Mouse (Mus musculus): ENCODE measurements around the gene Ubox5. TPM values are rescaled to one million over a fixed set of nuclear protein-coding genes. Genes with fewer than 3 reads are reported as not detected.
"Not testable (repeated sequence)": the region's sequence is repeated elsewhere in the genome, so short reads cannot be mapped to it uniquely, and the experiment has no call there.

Ubox5 gene
- total and polyA plus RNA-seq, 3 experiments: 3.9 to 5.2 (median 5.0) TPM

GRCm38 (mm10) chr2:130653303-130653702 is 23.5 kb upstream of the Ubox5 start:
- H3K4me1 ChIP-seq (ENCODE audit: control insufficient read depth, insufficient read depth, low read length): no peaks in the 10 kb centered on the region
- H3K4me3 ChIP-seq: no peak overlapping the region
- no peak for DNase-seq
- intact Hi-C loops (cut with DNase I): no loop called here
- no peaks in the 10 kb centered on the region for H3K79me2 ChIP-seq (replicated peaks; ENCODE audit: control insufficient read depth, insufficient read depth, low read length)
- no peak overlapping the region for H3K9ac ChIP-seq (ENCODE audit: low read depth, low read length)
- H3K36me3 ChIP-seq (ENCODE audit: control insufficient read depth, insufficient read depth, low read length): no peaks in the 10 kb centered on the region
- H3K27me3 ChIP-seq (ENCODE audit: control insufficient read depth, insufficient read depth, low read length): no peaks in the 10 kb centered on the region
- TF ChIP-seq POLR2A (IDR thresholded peaks at IDR 0.05; ENCODE audit: insufficient read depth, low read depth, low read length): no peak
- no peak for TF ChIP-seq EP300 (IDR thresholded peaks at IDR 0.05; ENCODE audit: insufficient read depth, low read depth, low read length)
- TF ChIP-seq CTCF (IDR thresholded peaks at IDR 0.05): no peak
- 95% methylated on average over 2 of the region's 2 CpGs for WGBS
- no peak overlapping the region for H3K27ac ChIP-seq

- DNase-seq; H3K4me3 ChIP-seq; H3K27ac ChIP-seq; H3K79me2 ChIP-seq (replicated peaks; ENCODE audit: control insufficient read depth, insufficient read depth, low read length); H3K4me1 ChIP-seq (ENCODE audit: control insufficient read depth, insufficient read depth, low read length); H3K36me3 ChIP-seq (ENCODE audit: control insufficient read depth, insufficient read depth, low read length); H3K27me3 ChIP-seq (ENCODE audit: control insufficient read depth, insufficient read depth, low read length); H3K9ac ChIP-seq (ENCODE audit: low read depth, low read length); intact Hi-C loops (cut with DNase I): not testable (repeated sequence)
- whole genome bisulfite sequencing: 78% methylated on average over 6 of the region's 6 CpGs
- peak; percentile 30; the same call in 1 of the 2 replicates for TF ChIP-seq CTCF (IDR thresholded peaks at IDR 0.05)
These were observed 19.2 kb upstream of the Ubox5 start for GRCm38 (mm10) chr2:130649028-130649427.

- TF ChIP-seq CTCF (IDR thresholded peaks at IDR 0.05) (no peak), POLR2A (IDR thresholded peaks at IDR 0.05; ENCODE audit: insufficient read depth, low read depth, low read length) (no peak), EP300 (IDR thresholded peaks at IDR 0.05; ENCODE audit: insufficient read depth, low read depth, low read length) (no peak)
- H3K27ac ChIP-seq: no peak overlapping the region
- WGBS: 73% methylated on average over 4 of the region's 4 CpGs
These were observed 15.4 kb upstream of the Ubox5 start for GRCm38 (mm10) chr2:130645198-130645597.

GRCm38 (mm10) chr2:130642684-130643369 is 13.0 kb upstream of the Ubox5 start, which contains the start of gene Lzts3:
Lzts3 (minus strand) TSS chr2:130642803.
- Histone ChIP-seq H3K27ac (peak within 1 kb of the TSS; percentile 68), H3K9ac (ENCODE audit: low read depth, low read length) (peak within 1 kb of the TSS; percentile 70), H3K4me3 (peak within 1 kb of the TSS; percentile 74), H3K79me2 (replicated peaks; ENCODE audit: control insufficient read depth, insufficient read depth, low read length) (no peaks in the 10 kb centered on the region), H3K36me3 (ENCODE audit: control insufficient read depth, insufficient read depth, low read length) (no peaks in the 10 kb centered on the region), H3K4me1 (ENCODE audit: control insufficient read depth, insufficient read depth, low read length) (peaks cover 1% of the 10 kb centered on the region), H3K27me3 (ENCODE audit: control insufficient read depth, insufficient read depth, low read length) (no peaks in the 10 kb centered on the region)
- DNase-seq: peak; percentile 94 to 97
- intact Hi-C loops (cut with DNase I): loop anchor here (2.0 kb wide), 1 partner anchor 22 kb away; the partner anchor contains the start of gene Ddrgk1
- TF ChIP-seq EP300 (IDR thresholded peaks at IDR 0.05; ENCODE audit: insufficient read depth, low read depth, low read length) (no peak), CTCF (IDR thresholded peaks at IDR 0.05) (no peak), POLR2A (IDR thresholded peaks at IDR 0.05; ENCODE audit: insufficient read depth, low read depth, low read length) (0 out of 2 replicates have a peak, but pooled peaks have one; percentile 30)
- WGBS: 5% methylated on average over 27 of the region's 40 CpGs

More at GRCm38 (mm10) chr2:130645198-130645597, 15.4 kb upstream of the Ubox5 start:
- H3K79me2 ChIP-seq (replicated peaks; ENCODE audit: control insufficient read depth, insufficient read depth, low read length): no peaks in the 10 kb centered on the region
- no peak for DNase-seq
- peaks cover 1% of the 10 kb centered on the region for H3K4me1 ChIP-seq (ENCODE audit: control insufficient read depth, insufficient read depth, low read length)
- no peak overlapping the region for H3K9ac ChIP-seq (ENCODE audit: low read depth, low read length)
- H3K4me3 ChIP-seq: no peak overlapping the region
- H3K27me3 ChIP-seq (ENCODE audit: control insufficient read depth, insufficient read depth, low read length): no peaks in the 10 kb centered on the region
- no peaks in the 10 kb centered on the region for H3K36me3 ChIP-seq (ENCODE audit: control insufficient read depth, insufficient read depth, low read length)
- intact Hi-C loops (cut with DNase I): no loop called here

- no peak for DNase-seq
- intact Hi-C loops (cut with DNase I): loop anchor here (2.0 kb wide), 1 partner anchor 23 kb away; the partner anchor contains the start of gene Ddrgk1
- H3K9ac ChIP-seq (ENCODE audit: low read depth, low read length): peak overlapping the region; percentile 70
- WGBS: under 1% methylated on average over 19 of the region's 27 CpGs
- TF ChIP-seq EP300 (IDR thresholded peaks at IDR 0.05; ENCODE audit: insufficient read depth, low read depth, low read length) (no peak), CTCF (IDR thresholded peaks at IDR 0.05) (no peak), POLR2A (IDR thresholded peaks at IDR 0.05; ENCODE audit: insufficient read depth, low read depth, low read length) (no peak)
- H3K4me1 ChIP-seq (ENCODE audit: control insufficient read depth, insufficient read depth, low read length): peaks cover 1% of the 10 kb centered on the region
- H3K27me3 ChIP-seq (ENCODE audit: control insufficient read depth, insufficient read depth, low read length): no peaks in the 10 kb centered on the region
- H3K27ac ChIP-seq: peak overlapping the region; percentile 68
- H3K4me3 ChIP-seq: peak overlapping the region; percentile 74
- H3K79me2 ChIP-seq (replicated peaks; ENCODE audit: control insufficient read depth, insufficient read depth, low read length): no peaks in the 10 kb centered on the region
- H3K36me3 ChIP-seq (ENCODE audit: control insufficient read depth, insufficient read depth, low read length): no peaks in the 10 kb centered on the region
These were observed 12.4 kb upstream of the Ubox5 start for GRCm38 (mm10) chr2:130642197-130642660.

Data from heart, adult 2 months (tissue).